Mouse (Mus musculus) subcutaneous adipose tissue, adult 2 months (tissue): ENCODE results near the gene Rnf39. TPM values are rescaled to one million over a fixed set of nuclear protein-coding genes. Genes with fewer than 3 reads are reported as not detected.

Experiments used
- polyA plus RNA-seq: library from polyadenylated mRNA; depleted of rRNA; stranded (reverse); fragments of >200 nt; gene quantifications from 2 replicates; pipeline ENCODE4 v1.2.3, GENCODE M21; 2012; ENCODE audit warnings: low replicate concordance; rRNA removed

Gene Rnf39
- polyA plus RNA-seq: 0.54 and 2.1 TPM in 2 replicates

GRCm38 (mm10) chr17:36942791-36943471, at the start of gene Rnf39:
TSS of gene Rnf39 (plus strand) at chr17:36942918.

GRCm38 (mm10) chr17:36897552-36898205, 45.0 kb upstream of the Rnf39 start, which contains the start of gene Trim31:
TSS of gene Trim31 (plus strand) at chr17:36898118.

GRCm38 (mm10) chr17:36950981-36951947, 8.5 kb downstream of the Rnf39 start, which contains the start of gene Ppp1r11:
TSS of gene Ppp1r11 (minus strand) at chr17:36951741.

GRCm38 (mm10) chr17:36957999-36958743, 15.5 kb downstream of the Rnf39 start, which contains the start of the genes Znrd1 and Znrd1as:
TSS of gene Znrd1 (minus strand) at chr17:36958559.
TSS of gene Znrd1as (plus strand) at chr17:36958592.

GRCm38 (mm10) chr17:36981221-36981813, 38.6 kb downstream of the Rnf39 start, which contains the start of gene 2410137M14Rik:
TSS of gene 2410137M14Rik (minus strand) at chr17:36981237.

GRCm38 (mm10) chr17:36989437-36989836, 46.7 kb downstream of the Rnf39 start, which contains the start of gene H2-M5:
TSS of gene H2-M5 (minus strand) at chr17:36989537.

Other genes with a start within 250 kb of the Rnf39 start
- not detected in 2 replicates for gene H2-M10.5, start 170.0 kb upstream of the Rnf39 start, polyA plus RNA-seq
- gene H2-M10.6, start 130.7 kb upstream of the Rnf39 start, polyA plus RNA-seq: not detected in 2 replicates
- 31.1 and 42.7 TPM in 2 replicates for gene Trim26, start 105.8 kb upstream of the Rnf39 start, polyA plus RNA-seq
- gene Trim15, start 75.7 kb upstream of the Rnf39 start, polyA plus RNA-seq: 0.10 TPM in 1 of 2 replicates, not detected in the other
- 0.04 and 0.06 TPM in 2 replicates for gene Trim10, start 73.3 kb upstream of the Rnf39 start, polyA plus RNA-seq
- gene Trim40, start 52.8 kb upstream of the Rnf39 start, polyA plus RNA-seq: not detected in 2 replicates
- not detected in 2 replicates for gene Trim31, start 44.8 kb upstream of the Rnf39 start, polyA plus RNA-seq
- gene Ppp1r11, start 8.8 kb downstream of the Rnf39 start, polyA plus RNA-seq: 34.2 and 43.5 TPM in 2 replicates
- gene Znrd1, start 15.6 kb downstream of the Rnf39 start, polyA plus RNA-seq: 25.6 and 47.3 TPM in 2 replicates
- 2.5 and 4.2 TPM in 2 replicates for gene Znrd1as, start 15.7 kb downstream of the Rnf39 start, polyA plus RNA-seq
- 0.19 TPM in 1 of 2 replicates, not detected in the other for gene 2410137M14Rik, start 38.3 kb downstream of the Rnf39 start, polyA plus RNA-seq
- 0.19 and 0.95 TPM in 2 replicates for gene H2-M5, start 46.6 kb downstream of the Rnf39 start, polyA plus RNA-seq
- 7.8 and 20.5 TPM in 2 replicates for gene Zfp57, start 58.2 kb downstream of the Rnf39 start, polyA plus RNA-seq
- not detected in 2 replicates for gene Mog, start 80.5 kb downstream of the Rnf39 start, polyA plus RNA-seq
- 30.9 and 71.8 TPM in 2 replicates for gene Gabbr1, start 103.0 kb downstream of the Rnf39 start, polyA plus RNA-seq
- gene Olfr90, start 145.6 kb downstream of the Rnf39 start, polyA plus RNA-seq: not detected in 2 replicates
- gene Olfr91, start 155.4 kb downstream of the Rnf39 start, polyA plus RNA-seq: not detected in 2 replicates
- not detected in 2 replicates for gene Olfr92, start 177.2 kb downstream of the Rnf39 start, polyA plus RNA-seq
- gene Olfr93, start 218.6 kb downstream of the Rnf39 start, polyA plus RNA-seq: not detected in 2 replicates